Mouse (Mus musculus) MEL (cell line): ENCODE data around the gene Ets1. TPM values are rescaled to one million over a fixed set of nuclear protein-coding genes. Genes with fewer than 3 reads are reported as not detected.

Source experiments
- DNase-seq: peaks from one replicate; pipeline ENCODE4 v3.0.0; 2011; ENCODE audit warnings: low read depth, low spot score
- H3K27ac ChIP-seq: 2 replicates; pipeline ENCODE4 v1.5.1; 2012; ENCODE audit warnings: low read depth, mild to moderate bottlenecking, control low read depth, low read length, moderate library complexity; ENCODE audit not compliant: control insufficient read depth
- H3K27me3 ChIP-seq, 2 experiments: fragments of 150-350 bp in 1 of 2; sonication (generic) in 1 of 2; 2 replicates each; pipeline ENCODE4 v1.6.1; 2012; ENCODE audit warnings: low read length in 2 of 2, mild to moderate bottlenecking in 2 of 2, improper control_type of control experiment in 1 of 2, moderate library complexity in 1 of 2; ENCODE audit not compliant: insufficient read depth in 2 of 2, control insufficient read depth in 1 of 2
- H3K36me3 ChIP-seq, 2 experiments: 2 replicates each; pipeline ENCODE4 v1.6.1; 2012 to 2014; ENCODE audit warnings: low read length in 2 of 2, improper control_type of control experiment in 1 of 2, inconsistent platforms in 1 of 2, mild to moderate bottlenecking in 1 of 2; ENCODE audit not compliant: insufficient read depth in 2 of 2, control insufficient read depth in 1 of 2
- H3K4me1 ChIP-seq, 2 experiments: fragments of 150-350 bp in 1 of 2; sonication (generic) in 1 of 2; 2 replicates each; pipeline ENCODE4 v1.6.1; 2012; ENCODE audit warnings: low read length in 2 of 2, improper control_type of control experiment in 1 of 2, mild to moderate bottlenecking in 1 of 2; ENCODE audit not compliant: insufficient read depth in 2 of 2, control insufficient read depth in 1 of 2
- H3K4me3 ChIP-seq, 2 experiments: fragments of 150-350 bp in 1 of 2; sonication (generic) in 1 of 2; 2 replicates each; pipeline ENCODE4 v1.5.1; 2012; ENCODE audit warnings: low read depth in 2 of 2, low read length in 2 of 2, mild to moderate bottlenecking in 2 of 2, moderate library complexity in 2 of 2, control low read depth in 1 of 2, improper control_type of control experiment in 1 of 2; ENCODE audit not compliant: control insufficient read depth in 1 of 2, insufficient read depth in 1 of 2
- H3K79me2 ChIP-seq: 2 replicates; pipeline ENCODE4 v1.6.1; 2012; ENCODE audit warnings: mild to moderate bottlenecking, low read length, moderate library complexity; ENCODE audit not compliant: control insufficient read depth, poor library complexity, insufficient read depth
- H3K9ac ChIP-seq: 2 replicates; pipeline ENCODE4 v1.6.1; 2012; ENCODE audit warnings: low read depth, mild to moderate bottlenecking, control low read depth, low read length, moderate library complexity; ENCODE audit not compliant: control insufficient read depth, poor library complexity, severe bottlenecking
- H3K9me3 ChIP-seq: fragments of 150-350 bp; sonication (generic); replicated peaks from 2 replicates; pipeline ENCODE4 v1.6.1; 2012; ENCODE audit warnings: mild to moderate bottlenecking, low read length, improper control_type of control experiment, moderate library complexity; ENCODE audit not compliant: insufficient read depth
- BHLHE40 ChIP-seq: IDR thresholded peaks from 2 replicates; pipeline ENCODE4 v1.6.1; 2012; ENCODE audit warnings: low read depth, mild to moderate bottlenecking, inconsistent platforms, low read length, improper control_type of control experiment, borderline replicate concordance
- CHD2 ChIP-seq: IDR thresholded peaks from 2 replicates; pipeline ENCODE4 v1.6.1; 2011; ENCODE audit warnings: low read length, improper control_type of control experiment
- CTCF ChIP-seq, 3 experiments: IDR thresholded peaks in 2 of 3; conservative IDR thresholded peaks in 1 of 3; 2 replicates each; pipeline ENCODE4 v1.5.1; 2011 to 2012; ENCODE audit warnings: low read length in 3 of 3, low read depth in 2 of 3, mild to moderate bottlenecking in 2 of 3, improper control_type of control experiment in 1 of 3, inconsistent platforms in 1 of 3, mixed read lengths in 1 of 3, moderate library complexity in 1 of 3; ENCODE audit not compliant: control insufficient read depth in 1 of 3, insufficient read depth in 1 of 3, poor library complexity in 1 of 3, severe bottlenecking in 1 of 3
- E2F4 ChIP-seq: IDR thresholded peaks from 2 replicates; pipeline ENCODE4 v1.6.1; 2011; ENCODE audit warnings: low read depth, low read length, improper control_type of control experiment, borderline replicate concordance
- ELF1 ChIP-seq: IDR thresholded peaks from 2 replicates; pipeline ENCODE4 v1.6.1; 2014; ENCODE audit warnings: low read depth, mild to moderate bottlenecking, inconsistent platforms, low read length, improper control_type of control experiment, moderate library complexity
- EP300 ChIP-seq, 2 experiments: IDR thresholded peaks; 2 replicates each; pipeline ENCODE4 v1.6.1; 2011; ENCODE audit warnings: improper control_type of control experiment in 2 of 2, low read length in 2 of 2, low read depth in 1 of 2, mild to moderate bottlenecking in 1 of 2
- ETS1 ChIP-seq: IDR thresholded peaks from 2 replicates; pipeline ENCODE4 v1.6.1; 2012; ENCODE audit warnings: low read depth, mild to moderate bottlenecking, inconsistent platforms, low read length, improper control_type of control experiment, moderate library complexity
- GABPA ChIP-seq: IDR thresholded peaks from 2 replicates; pipeline ENCODE4 v1.6.1; 2012; ENCODE audit warnings: low read depth, mild to moderate bottlenecking, inconsistent platforms, low read length, improper control_type of control experiment, moderate library complexity
- GATA1 ChIP-seq: IDR thresholded peaks from 2 replicates; pipeline ENCODE4 v1.6.1; 2011; ENCODE audit warnings: low read depth, low read length, improper control_type of control experiment
- JUND ChIP-seq: IDR thresholded peaks from 2 replicates; pipeline ENCODE4 v1.6.1; 2011; ENCODE audit warnings: low read depth, mild to moderate bottlenecking, improper control_type of control experiment, low read length
- KAT2A ChIP-seq: conservative IDR thresholded peaks from 2 replicates; pipeline ENCODE4 v1.6.1; 2012; ENCODE audit warnings: low read depth, low read length, improper control_type of control experiment, inconsistent platforms
- MAFK ChIP-seq: IDR thresholded peaks from 2 replicates; pipeline ENCODE4 v1.6.1; 2011; ENCODE audit warnings: low read depth, mild to moderate bottlenecking, low read length, improper control_type of control experiment, borderline replicate concordance
- MAX ChIP-seq: IDR thresholded peaks from 2 replicates; pipeline ENCODE4 v1.6.1; 2011; ENCODE audit warnings: low read length, improper control_type of control experiment
- MAZ ChIP-seq: IDR thresholded peaks from 2 replicates; pipeline ENCODE4 v1.6.1; 2012; ENCODE audit warnings: low read depth, mild to moderate bottlenecking, inconsistent platforms, low read length, improper control_type of control experiment
- MEF2A ChIP-seq: IDR thresholded peaks from 2 replicates; pipeline ENCODE4 v1.6.1; 2014; ENCODE audit warnings: low read depth, mild to moderate bottlenecking, inconsistent platforms, low read length, improper control_type of control experiment; ENCODE audit not compliant: poor library complexity, insufficient replicate concordance, severe bottlenecking; ENCODE audit errors: extremely low read depth
- MXI1 ChIP-seq: IDR thresholded peaks from 2 replicates; pipeline ENCODE4 v1.6.1; 2011; ENCODE audit warnings: mild to moderate bottlenecking, low read depth, low read length, improper control_type of control experiment
- MYB ChIP-seq: IDR thresholded peaks from 2 replicates; pipeline ENCODE4 v1.6.1; 2011; ENCODE audit warnings: mild to moderate bottlenecking, low read depth, low read length, improper control_type of control experiment
- MYC ChIP-seq: IDR thresholded peaks from 2 replicates; pipeline ENCODE4 v1.6.1; 2011; ENCODE audit warnings: low read depth, mild to moderate bottlenecking, low read length, improper control_type of control experiment, moderate library complexity
- NELFE ChIP-seq: IDR thresholded peaks from 2 replicates; pipeline ENCODE4 v1.6.1; 2011; ENCODE audit warnings: low read depth, low read length, improper control_type of control experiment
- POLR2A ChIP-seq, 2 experiments: IDR thresholded peaks; 2 replicates each; pipeline ENCODE4 v1.6.1; 2011 to 2012; ENCODE audit warnings: low read length in 2 of 2, mild to moderate bottlenecking in 2 of 2, control low read depth in 1 of 2, improper control_type of control experiment in 1 of 2, low read depth in 1 of 2, moderate library complexity in 1 of 2; ENCODE audit not compliant: control insufficient read depth in 1 of 2, insufficient read depth in 1 of 2, poor library complexity in 1 of 2
- POLR2AphosphoS2 ChIP-seq: IDR thresholded peaks from 2 replicates; pipeline ENCODE4 v1.6.1; 2011; ENCODE audit warnings: low read length, improper control_type of control experiment
- POLR2AphosphoS5 ChIP-seq: IDR thresholded peaks from 2 replicates; pipeline ENCODE4 v1.6.1; 2012; ENCODE audit warnings: low read depth, borderline replicate concordance, mild to moderate bottlenecking, inconsistent platforms, low read length, moderate library complexity, mixed read lengths
- RAD21 ChIP-seq: IDR thresholded peaks from 2 replicates; pipeline ENCODE4 v1.6.1; 2011; ENCODE audit warnings: mild to moderate bottlenecking, low read depth, low read length, improper control_type of control experiment
- RCOR1 ChIP-seq: IDR thresholded peaks from 2 replicates; pipeline ENCODE4 v1.6.1; 2012; ENCODE audit warnings: low read depth, mild to moderate bottlenecking, inconsistent platforms, low read length, improper control_type of control experiment
- SIN3A ChIP-seq: IDR thresholded peaks from 2 replicates; pipeline ENCODE4 v1.6.1; 2012; ENCODE audit warnings: low read length, improper control_type of control experiment, inconsistent platforms
- SMC3 ChIP-seq: IDR thresholded peaks from 2 replicates; pipeline ENCODE4 v1.6.1; 2011; ENCODE audit warnings: low read depth, low read length, improper control_type of control experiment
- TAL1 ChIP-seq: IDR thresholded peaks from 2 replicates; pipeline ENCODE4 v1.6.1; 2012; ENCODE audit warnings: mild to moderate bottlenecking, inconsistent platforms, low read length, moderate library complexity, mixed read lengths
- TBP ChIP-seq: IDR thresholded peaks from 2 replicates; pipeline ENCODE4 v1.8.0; 2011; ENCODE audit warnings: low read depth, low read length, improper control_type of control experiment
- TCF12 ChIP-seq: IDR thresholded peaks from 2 replicates; pipeline ENCODE4 v1.6.1; 2014; ENCODE audit warnings: low read depth, mild to moderate bottlenecking, inconsistent platforms, low read length, improper control_type of control experiment, moderate library complexity
- UBTF ChIP-seq: IDR thresholded peaks from 2 replicates; pipeline ENCODE4 v1.6.1; 2012; ENCODE audit warnings: low read depth, mild to moderate bottlenecking, inconsistent platforms, low read length, improper control_type of control experiment, moderate library complexity, borderline replicate concordance; ENCODE audit not compliant: insufficient read depth
- USF1 ChIP-seq: IDR thresholded peaks from 2 replicates; pipeline ENCODE4 v1.6.1; 2014; ENCODE audit warnings: low read depth, mild to moderate bottlenecking, inconsistent platforms, low read length, improper control_type of control experiment, moderate library complexity
- USF2 ChIP-seq, 2 experiments: IDR thresholded peaks; 2 replicates each; pipeline ENCODE4 v1.6.1; 2011 to 2012; ENCODE audit warnings: improper control_type of control experiment in 2 of 2, low read length in 2 of 2, borderline replicate concordance in 1 of 2, inconsistent platforms in 1 of 2, low read depth in 1 of 2, mild to moderate bottlenecking in 1 of 2; ENCODE audit not compliant: insufficient read depth in 1 of 2
- ZC3H11A ChIP-seq: IDR thresholded peaks from 2 replicates; pipeline ENCODE4 v1.6.1; 2012; ENCODE audit warnings: low read depth, mild to moderate bottlenecking, inconsistent platforms, low read length, improper control_type of control experiment
- ZKSCAN1 ChIP-seq: IDR thresholded peaks from 2 replicates; pipeline ENCODE4 v1.6.1; 2012; ENCODE audit warnings: low read depth, mild to moderate bottlenecking, inconsistent platforms, low read length, improper control_type of control experiment, moderate library complexity
- ZMIZ1 ChIP-seq: IDR thresholded peaks from 2 replicates; pipeline ENCODE4 v1.6.1; 2012; ENCODE audit warnings: low read depth, mild to moderate bottlenecking, inconsistent platforms, low read length, improper control_type of control experiment, moderate library complexity
- ZNF384 ChIP-seq: IDR thresholded peaks from 2 replicates; pipeline ENCODE4 v1.6.1; 2012; ENCODE audit warnings: low read depth, mild to moderate bottlenecking, inconsistent platforms, low read length, improper control_type of control experiment
- polyA plus RNA-seq, 2 experiments: library from polyadenylated mRNA; stranded (reverse) in 1 of 2; unstranded in 1 of 2; fragments of >175 nt in 1 of 2; fragments of >200 nt in 1 of 2; gene quantifications; 2 replicates each; pipeline versions ENCODE4 v1.2.1 to v1.2.4; 2012; ENCODE audit warnings: low replicate concordance in 2 of 2, low read depth in 1 of 2; ENCODE audit not compliant: insufficient read length in 2 of 2, insufficient read depth in 1 of 2, missing spikeins in 1 of 2
- total RNA-seq: library from RNA; depleted of rRNA; stranded (reverse); fragments of 300-350 nt; gene quantifications from 2 replicates; pipeline ENCODE4 v1.2.3, GENCODE M21; 2012

Ets1 gene
- total and polyA plus RNA-seq, 3 experiments = 0.10 to 0.19 TPM; not detected in 1

DNA sequence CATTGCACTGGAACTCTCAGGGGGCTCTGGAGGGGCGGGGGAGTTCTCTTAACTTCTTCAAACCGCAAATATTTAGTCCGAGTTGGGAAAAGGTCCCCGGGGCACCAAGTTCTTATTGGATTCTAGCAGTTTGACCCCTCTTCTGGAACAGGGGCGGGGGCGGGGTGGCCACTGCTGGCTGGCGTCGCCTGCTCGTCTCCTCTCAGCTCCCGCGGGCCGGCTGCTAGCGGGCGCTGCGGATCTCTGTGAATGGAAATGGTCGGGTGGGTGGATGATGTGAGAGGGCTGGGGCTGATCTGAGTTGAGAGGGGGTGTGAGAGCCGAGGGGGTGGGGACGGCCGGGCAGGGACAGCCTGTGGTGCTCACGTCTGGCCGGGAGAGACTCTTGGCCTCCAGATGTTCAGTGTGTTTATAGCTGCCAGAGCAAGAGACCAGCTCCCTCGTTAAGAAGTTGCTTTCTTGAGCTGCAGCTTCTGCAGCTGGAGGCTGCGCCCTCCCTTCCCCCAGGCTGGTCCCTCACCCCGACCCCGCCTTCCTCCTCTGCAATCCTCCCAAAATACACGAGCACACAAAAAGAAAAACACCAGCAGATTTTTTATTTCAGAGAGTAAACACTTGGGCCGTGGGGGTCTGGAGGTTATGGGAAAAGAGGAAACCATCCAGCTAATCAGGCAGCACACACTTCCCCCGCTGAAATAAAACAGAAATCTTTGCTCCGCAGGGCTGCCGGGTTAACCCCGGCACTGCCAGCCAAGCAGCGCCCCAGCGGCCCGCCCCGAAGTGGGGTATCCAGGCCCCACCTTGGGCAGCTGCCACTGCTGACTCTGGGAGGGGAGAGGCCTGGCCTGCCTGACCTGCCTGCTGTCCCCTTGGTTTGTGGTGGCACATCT, 36.2 kb downstream of the Ets1 start:
- H3K27ac ChIP-seq = no peak overlapping the region
- no peaks in the 10 kb centered on the region for H3K36me3 ChIP-seq
- no peak overlapping the region for H3K9ac ChIP-seq
- no peaks in the 10 kb centered on the region for H3K9me3 ChIP-seq
- DNase-seq = peak; percentile 47
- H3K27me3 ChIP-seq = peaks cover 10 to 11% of the 10 kb centered on the region in 2 experiments
- H3K79me2 ChIP-seq = no peaks in the 10 kb centered on the region
- H3K4me1 ChIP-seq = 0 out of 4 replicates have a peak, but pooled peaks cover 0 to 4% of the 10 kb centered on the region in 2 experiments
- H3K4me3 ChIP-seq = no peak overlapping the region
- 0 out of 2 replicates have a peak, but pooled peaks have one; percentile 45 for TF ChIP-seq RCOR1
- no peak for TF ChIP-seq UBTF
- TF ChIP-seq MAZ = no peak
- TF ChIP-seq ZMIZ1 = no peak
- no peak for TF ChIP-seq POLR2A (IDR thresholded peaks at IDR 0.05; ENCODE audit: control insufficient read depth in 1 of 2, insufficient read depth in 1 of 2, low read depth in 1 of 2, low read length in 2 of 2, poor library complexity in 1 of 2)
- no peak for TF ChIP-seq KAT2A
- TF ChIP-seq USF1 = no peak
- no peak for TF ChIP-seq MAX
- TF ChIP-seq CTCF (IDR thresholded peaks at IDR 0.05 in 2 of 3, conservative IDR thresholded peaks at IDR 0.05 in 1 of 3; ENCODE audit: control insufficient read depth in 1 of 3, insufficient read depth in 1 of 3, low read depth in 2 of 3, low read length in 3 of 3, poor library complexity in 1 of 3, severe bottlenecking in 1 of 3) = no peak
- TF ChIP-seq ELF1 = no peak
- peak; percentile 68 for TF ChIP-seq TCF12
- no peak for TF ChIP-seq MYC
- TF ChIP-seq ZKSCAN1 = no peak
- TF ChIP-seq BHLHE40 = no peak
- TF ChIP-seq TBP = no peak
- peak; percentile 55 for TF ChIP-seq TAL1
- TF ChIP-seq E2F4 = no peak
- TF ChIP-seq MXI1 = no peak
- peak; percentile 54 to 71 for TF ChIP-seq EP300 (IDR thresholded peaks at IDR 0.05; ENCODE audit: low read depth in 1 of 2, low read length in 2 of 2)
- no peak for TF ChIP-seq MAFK
- no peak for TF ChIP-seq JUND
- no peak for TF ChIP-seq SIN3A
- no peak for TF ChIP-seq GABPA
- no peak for TF ChIP-seq ZNF384
- TF ChIP-seq POLR2AphosphoS2 = no peak
- no peak for TF ChIP-seq USF2 (IDR thresholded peaks at IDR 0.05; ENCODE audit: borderline replicate concordance in 1 of 2, insufficient read depth in 1 of 2, low read depth in 1 of 2, low read length in 2 of 2)
- no peak for TF ChIP-seq SMC3
- no peak for TF ChIP-seq POLR2AphosphoS5
- no peak for TF ChIP-seq NELFE
- TF ChIP-seq GATA1 = peak; percentile 42; the same call in 1 of the 2 replicates
- no peak for TF ChIP-seq MYB
- TF ChIP-seq ETS1 = no peak
- TF ChIP-seq MEF2A = no peak
- TF ChIP-seq RAD21 = no peak
- no peak for TF ChIP-seq CHD2
- TF ChIP-seq ZC3H11A = no peak
